Mouse (Mus musculus) midbrain, embryonic 10.5 days (tissue): ENCODE measurements around the gene Ccdc42. TPM values are rescaled to one million over a fixed set of nuclear protein-coding genes. Genes with fewer than 3 reads are reported as not detected.

ENCODE experiments used
- DNase-seq: peaks from one replicate; pipeline ENCODE4 v3.0.0-alpha.2; 2017; ENCODE audit warnings: low spot score
- H3K27ac ChIP-seq: fragments of 300-500 bp; sonication (generic); replicated peaks from 2 replicates; pipeline ENCODE4 v1.5.1; 2016; ENCODE audit warnings: mild to moderate bottlenecking
- H3K27me3 ChIP-seq: fragments of 300-500 bp; sonication (generic); 2 replicates; pipeline ENCODE4 v1.6.1; 2016; ENCODE audit warnings: low read depth, mild to moderate bottlenecking; ENCODE audit not compliant: poor library complexity, severe bottlenecking
- H3K36me3 ChIP-seq: fragments of 300-500 bp; sonication (generic); 2 replicates; pipeline ENCODE4 v1.6.1; 2016; ENCODE audit warnings: mild to moderate bottlenecking, moderate library complexity
- H3K4me1 ChIP-seq: fragments of 300-500 bp; sonication (generic); 2 replicates; pipeline ENCODE4 v1.6.1; 2016
- H3K4me3 ChIP-seq: fragments of 300-500 bp; sonication (generic); 2 replicates; pipeline ENCODE4 v1.5.1; 2016; ENCODE audit warnings: mild to moderate bottlenecking, moderate library complexity
- H3K9me3 ChIP-seq: fragments of 300-500 bp; sonication (generic); replicated peaks from 2 replicates; pipeline ENCODE4 v1.6.1; 2016; ENCODE audit warnings: mild to moderate bottlenecking
- WGBS: fragments of 180-500 bp; shearing (Covaris S2); methylation state at CpG from one replicate; pipeline ENCODE4 v1.1.7; 2016; 5-methylcytosine and 5-hydroxymethylcytosine counted together
- polyA plus RNA-seq: library from polyadenylated mRNA; unstranded; fragments of >200 nt; fragmentation: Nextera tagmentation; extraction: Ambion mirVana; gene quantifications from 2 replicates; pipeline ENCODE4 v1.2.1, GENCODE M21; 2016

Ccdc42 gene
- 1.5 and 2.2 TPM in 2 replicates for polyA plus RNA-seq

- peaks cover 17% of the 10 kb centered on the region for H3K27me3 ChIP-seq
- 66% methylated on average over 5 of the region's 5 CpGs for WGBS
- no peak within 1 kb of the TSS; the same call in 1 of the 2 replicates for H3K27ac ChIP-seq
These were observed at the start of gene Ccdc42 for GRCm38 (mm10) chr11:68586721-68587120. Gene Ccdc42 (plus strand): TSS chr11:68587021.

GRCm38 (mm10) chr11:68539621-68540020 is 47.2 kb upstream of the Ccdc42 start:
- no peak overlapping the region for H3K27ac ChIP-seq
- no peak overlapping the region for H3K4me3 ChIP-seq
- peaks cover 10% of the 10 kb centered on the region; the same call in 1 of the 2 replicates for H3K27me3 ChIP-seq
- peaks cover 12% of the 10 kb centered on the region for H3K4me1 ChIP-seq
- no peak for DNase-seq
- 63% methylated on average over 5 of the region's 5 CpGs for WGBS
- H3K9me3 ChIP-seq: no peaks in the 10 kb centered on the region
- H3K36me3 ChIP-seq: no peaks in the 10 kb centered on the region

More at GRCm38 (mm10) chr11:68586721-68587120, at the start of gene Ccdc42:
- Histone ChIP-seq H3K36me3 (no peaks in the 10 kb centered on the region), H3K4me3 (no peak within 1 kb of the TSS), H3K4me1 (peaks cover 31% of the 10 kb centered on the region), H3K9me3 (no peaks in the 10 kb centered on the region)
- no peak for DNase-seq

DNA sequence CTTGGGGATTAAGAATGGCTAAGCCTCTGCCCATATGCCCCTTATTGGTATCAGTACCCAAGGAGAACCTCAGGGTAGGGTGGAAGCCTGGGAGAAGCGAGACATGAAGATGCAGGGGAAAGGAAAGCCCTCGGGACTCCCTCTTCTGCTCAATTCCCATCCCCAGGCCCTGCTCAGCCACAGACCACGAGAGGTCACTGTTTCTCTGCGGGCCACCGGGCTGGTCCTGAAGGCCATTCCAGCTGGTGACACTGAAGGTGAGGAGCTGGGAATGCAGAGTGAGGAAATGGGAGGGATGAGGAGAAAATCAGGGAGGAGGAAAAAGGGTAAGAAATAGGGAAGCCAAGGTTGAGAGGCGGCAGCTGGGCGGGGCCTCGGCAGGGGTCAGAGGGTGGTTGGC is 42.3 kb upstream of the Ccdc42 start:
- Histone ChIP-seq H3K4me1 (peaks cover 8% of the 10 kb centered on the region), H3K9me3 (no peaks in the 10 kb centered on the region), H3K36me3 (no peaks in the 10 kb centered on the region), H3K27ac (no peak overlapping the region), H3K4me3 (no peak overlapping the region), H3K27me3 (peaks cover 10% of the 10 kb centered on the region; the same call in 1 of the 2 replicates)
- DNase-seq: peak; percentile 36
- WGBS: 8% methylated on average over 8 of the region's 8 CpGs

GRCm38 (mm10) chr11:68545172-68545571 is 41.6 kb upstream of the Ccdc42 start:
- H3K27me3 ChIP-seq: peaks cover 10% of the 10 kb centered on the region; the same call in 1 of the 2 replicates
- H3K4me3 ChIP-seq: no peak overlapping the region
- peaks cover 8% of the 10 kb centered on the region for H3K4me1 ChIP-seq
- H3K36me3 ChIP-seq: no peaks in the 10 kb centered on the region
- H3K9me3 ChIP-seq: no peaks in the 10 kb centered on the region
- no peak for DNase-seq
- H3K27ac ChIP-seq: no peak overlapping the region
- 63% methylated on average over 7 of the region's 7 CpGs for WGBS

DNA sequence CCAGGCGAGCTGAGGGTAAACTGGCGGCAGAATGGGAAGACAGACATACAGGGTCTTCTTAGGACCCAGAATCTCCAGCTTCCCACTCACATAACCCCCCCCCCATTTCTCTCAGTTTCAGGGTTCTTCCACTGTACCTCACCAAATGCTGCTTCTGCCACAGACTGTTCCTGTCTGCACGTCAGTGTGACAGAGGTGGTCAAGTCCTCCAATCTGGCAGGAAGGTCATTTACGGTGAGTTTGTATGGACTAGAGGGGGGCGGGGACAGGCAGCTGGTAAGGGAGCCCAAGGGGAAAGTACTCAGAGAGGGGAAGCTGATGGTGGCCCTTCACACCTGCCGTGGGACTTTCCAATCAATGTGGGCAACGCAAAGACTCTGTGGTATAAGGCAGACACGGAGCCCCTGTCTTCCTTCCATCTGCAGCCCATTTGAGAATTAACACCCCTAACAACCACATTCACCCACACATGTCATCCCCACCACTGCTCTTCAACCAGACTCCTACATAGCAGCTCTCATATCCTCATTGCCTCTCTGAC is 41.1 kb upstream of the Ccdc42 start:
- Histone ChIP-seq H3K9me3 (no peaks in the 10 kb centered on the region), H3K4me3 (no peak overlapping the region), H3K27ac (no peak overlapping the region), H3K27me3 (peaks cover 10% of the 10 kb centered on the region; the same call in 1 of the 2 replicates), H3K4me1 (peaks cover 8% of the 10 kb centered on the region), H3K36me3 (no peaks in the 10 kb centered on the region)
- 81% methylated on average over 8 of the region's 8 CpGs for WGBS
- no peak for DNase-seq

- DNase-seq: no peak
These were observed 39.3 kb upstream of the Ccdc42 start for GRCm38 (mm10) chr11:68547484-68547883.

GRCm38 (mm10) chr11:68549597-68549996 is 37.2 kb upstream of the Ccdc42 start:
- Histone ChIP-seq H3K27me3 (no peaks in the 10 kb centered on the region), H3K4me3 (no peak overlapping the region), H3K36me3 (no peaks in the 10 kb centered on the region), H3K9me3 (no peaks in the 10 kb centered on the region), H3K4me1 (peaks cover 11% of the 10 kb centered on the region), H3K27ac (no peak overlapping the region)
- 48% methylated on average over 3 of the region's 3 CpGs for WGBS
- no peak for DNase-seq

More at GRCm38 (mm10) chr11:68547484-68547883, 39.3 kb upstream of the Ccdc42 start:
- WGBS: 82% methylated on average over 2 of the region's 2 CpGs
- Histone ChIP-seq H3K27me3 (peaks cover 10% of the 10 kb centered on the region; the same call in 1 of the 2 replicates), H3K4me3 (no peak overlapping the region), H3K4me1 (peaks cover 8% of the 10 kb centered on the region), H3K27ac (no peak overlapping the region), H3K36me3 (no peaks in the 10 kb centered on the region), H3K9me3 (no peaks in the 10 kb centered on the region)

DNA sequence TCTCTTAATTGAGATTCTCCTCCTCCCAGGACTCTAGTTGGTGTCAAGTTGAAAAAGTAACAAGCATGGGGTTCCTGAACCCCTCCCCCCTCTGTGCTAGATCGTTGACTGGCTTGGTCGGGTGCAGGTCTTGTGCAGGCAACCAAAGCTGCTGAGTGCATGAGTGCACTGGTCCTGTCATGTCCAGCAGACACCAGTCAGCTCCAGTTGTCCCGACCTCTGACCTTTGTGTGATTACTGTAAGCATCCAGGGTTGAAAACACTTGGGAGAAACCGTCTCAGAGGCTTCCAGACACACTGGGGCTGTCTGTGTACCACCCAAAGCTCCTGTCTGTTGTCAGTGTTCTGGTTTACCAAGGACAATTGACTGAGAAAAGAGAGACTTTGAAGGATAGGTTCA is 36.5 kb upstream of the Ccdc42 start:
- H3K9me3 ChIP-seq: no peaks in the 10 kb centered on the region
- no peak overlapping the region for H3K27ac ChIP-seq
- no peak for DNase-seq
- H3K36me3 ChIP-seq: no peaks in the 10 kb centered on the region
- no peaks in the 10 kb centered on the region for H3K27me3 ChIP-seq
- no peak overlapping the region for H3K4me3 ChIP-seq
- peaks cover 7% of the 10 kb centered on the region; the same call in 1 of the 2 replicates for H3K4me1 ChIP-seq
- 76% methylated on average over 4 of the region's 4 CpGs for WGBS

- Histone ChIP-seq H3K36me3 (no peaks in the 10 kb centered on the region), H3K27ac (no peak overlapping the region), H3K4me1 (peaks cover 11% of the 10 kb centered on the region), H3K27me3 (peaks cover 24% of the 10 kb centered on the region), H3K4me3 (no peak overlapping the region), H3K9me3 (no peaks in the 10 kb centered on the region)
- DNase-seq: peak; percentile 28
- WGBS: 43% methylated on average over 8 of the region's 8 CpGs
These were observed 32.8 kb upstream of the Ccdc42 start for GRCm38 (mm10) chr11:68553981-68554471.

DNA sequence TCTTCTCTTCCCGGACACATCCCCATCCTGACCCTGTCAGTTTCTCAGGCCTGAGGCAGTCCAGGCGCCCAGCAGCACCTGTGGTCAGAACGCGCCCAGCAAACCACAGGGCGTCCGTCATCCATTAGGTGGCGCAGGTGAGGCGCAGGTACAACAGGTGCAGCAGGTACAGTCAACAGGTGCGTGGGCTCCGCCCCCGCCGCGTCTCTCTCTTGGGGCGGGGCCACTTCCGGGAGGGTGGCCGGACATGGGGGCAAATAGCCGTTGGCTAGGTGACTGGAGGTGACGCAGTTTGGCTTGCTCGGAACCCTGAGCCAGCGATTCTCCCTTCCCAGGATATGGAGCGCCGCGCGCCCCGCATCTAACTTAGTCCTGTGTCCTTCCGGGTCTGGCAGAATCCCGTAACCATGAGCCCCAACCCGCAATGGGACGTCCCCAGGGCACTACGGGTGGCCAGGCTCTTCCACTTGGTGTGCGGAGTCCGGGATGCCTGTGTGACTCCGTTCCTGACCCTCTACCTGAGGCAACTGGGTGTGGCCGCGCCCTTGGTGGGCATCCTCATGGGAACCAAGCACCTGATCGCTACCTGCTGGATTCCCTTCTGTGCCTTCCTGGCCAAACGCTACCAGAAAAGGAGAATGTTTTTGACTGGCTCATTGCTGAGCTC is 30.8 kb upstream of the Ccdc42 start, which contains the start of gene Mfsd6l:
Mfsd6l (plus strand) TSS at position 269 of the 667 bp plus-strand sequence.
- Histone ChIP-seq H3K4me1 (peaks cover 11% of the 10 kb centered on the region), H3K27me3 (peaks cover 24% of the 10 kb centered on the region), H3K9me3 (no peaks in the 10 kb centered on the region), H3K27ac (no peak within 1 kb of the TSS), H3K36me3 (no peaks in the 10 kb centered on the region), H3K4me3 (peak within 1 kb of the TSS; percentile 35)
- no peak for DNase-seq
- 9% methylated on average over 37 of the region's 37 CpGs for WGBS

DNA sequence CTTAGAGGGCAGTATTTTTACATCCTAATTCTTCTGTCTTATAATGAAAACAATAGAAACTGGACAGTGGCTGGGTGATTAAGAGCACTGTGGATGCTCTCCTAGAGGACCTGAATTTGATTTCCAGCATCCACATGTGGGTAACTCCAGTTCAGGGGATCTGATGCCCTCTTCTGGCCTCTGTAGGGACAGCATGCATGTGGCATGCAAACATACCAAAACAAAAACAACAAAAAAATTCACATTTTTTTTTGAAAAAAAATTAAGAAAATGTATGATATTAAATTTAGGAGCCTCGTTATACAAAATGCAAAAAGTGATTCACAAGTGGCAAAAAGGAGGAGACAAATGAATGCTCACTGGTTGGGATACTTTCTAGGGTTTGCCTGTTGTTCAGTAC is 27.3 kb upstream of the Ccdc42 start:
- Histone ChIP-seq H3K27ac (no peak overlapping the region), H3K9me3 (no peaks in the 10 kb centered on the region), H3K4me1 (peaks cover 6% of the 10 kb centered on the region), H3K4me3 (no peak overlapping the region), H3K36me3 (no peaks in the 10 kb centered on the region), H3K27me3 (peaks cover 24% of the 10 kb centered on the region)
- no peak for DNase-seq
- 59% methylated on average over 1 of the region's 1 CpGs for WGBS

- Histone ChIP-seq H3K27me3 (peaks cover 11% of the 10 kb centered on the region), H3K9me3 (no peaks in the 10 kb centered on the region), H3K4me3 (no peak overlapping the region), H3K4me1 (peaks cover 5% of the 10 kb centered on the region), H3K36me3 (no peaks in the 10 kb centered on the region), H3K27ac (no peak overlapping the region)
- DNase-seq: no peak
- 84% methylated on average over 11 of the region's 11 CpGs for WGBS
These were observed 24.6 kb upstream of the Ccdc42 start for GRCm38 (mm10) chr11:68561957-68562950.
